Mouse (Mus musculus) forebrain, embryonic 13.5 days (tissue): ENCODE measurements around the gene Hs2st1. TPM values are rescaled to one million over a fixed set of nuclear protein-coding genes. Genes with fewer than 3 reads are reported as not detected.

Experiments used
- ATAC-seq: fragments of 200-750 bp; cut with Nextera tagmentation; 2 replicates; pipeline ENCODE4 v1.8.0; 2017
- H3K27ac ChIP-seq: fragments of 300-500 bp; sonication (generic); 2 replicates; pipeline ENCODE4 v1.5.1; 2015; ENCODE audit warnings: inconsistent platforms, mild to moderate bottlenecking, moderate library complexity
- H3K27me3 ChIP-seq: fragments of 300-500 bp; sonication (generic); 2 replicates; pipeline ENCODE4 v1.6.1; 2015; ENCODE audit warnings: mild to moderate bottlenecking, inconsistent platforms
- H3K36me3 ChIP-seq: fragments of 300-500 bp; sonication (generic); 2 replicates; pipeline ENCODE4 v1.6.1; 2015; ENCODE audit warnings: mild to moderate bottlenecking, inconsistent platforms; ENCODE audit not compliant: poor library complexity, severe bottlenecking
- H3K4me1 ChIP-seq: fragments of 300-500 bp; sonication (generic); 2 replicates; pipeline ENCODE4 v1.6.1; 2015; ENCODE audit warnings: inconsistent platforms
- H3K4me2 ChIP-seq: fragments of 300-500 bp; sonication (generic); 2 replicates; pipeline ENCODE4 v1.6.1; 2015; ENCODE audit warnings: inconsistent platforms, mild to moderate bottlenecking, moderate library complexity
- H3K4me3 ChIP-seq: fragments of 300-500 bp; sonication (generic); 2 replicates; pipeline ENCODE4 v1.5.1; 2015; ENCODE audit warnings: mild to moderate bottlenecking, inconsistent platforms
- H3K9ac ChIP-seq: fragments of 300-500 bp; sonication (generic); 2 replicates; pipeline ENCODE4 v1.6.1; 2015; ENCODE audit warnings: mild to moderate bottlenecking, inconsistent platforms
- H3K9me3 ChIP-seq: fragments of 300-500 bp; sonication (generic); replicated peaks from 2 replicates; pipeline ENCODE4 v1.6.1; 2016; ENCODE audit warnings: inconsistent platforms
- WGBS: fragments of 180-500 bp; shearing (Covaris S2); methylation state at CpG from one replicate; pipeline ENCODE4 v1.1.7; 2015; 5-methylcytosine and 5-hydroxymethylcytosine counted together
- polyA plus RNA-seq: library from polyadenylated mRNA; unstranded; fragments of >200 nt; fragmentation: Nextera tagmentation; extraction: Ambion mirVana; gene quantifications from 2 replicates; pipeline ENCODE4 v1.2.1, GENCODE M21; 2015

Hs2st1 gene
- polyA plus RNA-seq, 1 experiment from 2014 or later, result 23.3 TPM

DNA sequence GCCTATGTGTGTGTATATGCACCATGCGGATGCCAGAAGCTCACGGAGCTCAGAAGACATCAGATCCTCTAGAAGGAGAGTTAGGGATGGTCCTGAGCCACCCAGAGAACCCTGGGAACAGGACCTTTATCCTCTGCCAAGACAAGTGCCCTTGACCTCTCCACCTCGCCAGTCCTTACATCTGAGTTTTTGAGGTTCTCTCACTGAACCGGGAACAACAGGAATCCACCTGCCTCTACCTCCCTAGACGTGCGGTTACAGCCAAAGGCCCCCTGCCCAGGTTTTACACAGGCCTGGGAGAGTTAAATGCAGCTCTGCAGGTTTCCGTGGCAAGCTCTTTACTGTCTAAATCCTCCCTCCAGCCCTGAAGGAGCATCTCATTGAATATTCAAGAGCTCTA, 156.2 kb downstream of the Hs2st1 start:
- Histone ChIP-seq H3K4me3 (no peak overlapping the region), H3K27me3 (no peaks in the 10 kb centered on the region), H3K9ac (no peak overlapping the region), H3K36me3 (no peaks in the 10 kb centered on the region), H3K9me3 (no peaks in the 10 kb centered on the region), H3K4me1 (peaks cover 28% of the 10 kb centered on the region), H3K27ac (no peak overlapping the region), H3K4me2 (no peak overlapping the region)
- no peak for ATAC-seq
- WGBS, result 43% methylated on average over 7 of the region's 7 CpGs

DNA sequence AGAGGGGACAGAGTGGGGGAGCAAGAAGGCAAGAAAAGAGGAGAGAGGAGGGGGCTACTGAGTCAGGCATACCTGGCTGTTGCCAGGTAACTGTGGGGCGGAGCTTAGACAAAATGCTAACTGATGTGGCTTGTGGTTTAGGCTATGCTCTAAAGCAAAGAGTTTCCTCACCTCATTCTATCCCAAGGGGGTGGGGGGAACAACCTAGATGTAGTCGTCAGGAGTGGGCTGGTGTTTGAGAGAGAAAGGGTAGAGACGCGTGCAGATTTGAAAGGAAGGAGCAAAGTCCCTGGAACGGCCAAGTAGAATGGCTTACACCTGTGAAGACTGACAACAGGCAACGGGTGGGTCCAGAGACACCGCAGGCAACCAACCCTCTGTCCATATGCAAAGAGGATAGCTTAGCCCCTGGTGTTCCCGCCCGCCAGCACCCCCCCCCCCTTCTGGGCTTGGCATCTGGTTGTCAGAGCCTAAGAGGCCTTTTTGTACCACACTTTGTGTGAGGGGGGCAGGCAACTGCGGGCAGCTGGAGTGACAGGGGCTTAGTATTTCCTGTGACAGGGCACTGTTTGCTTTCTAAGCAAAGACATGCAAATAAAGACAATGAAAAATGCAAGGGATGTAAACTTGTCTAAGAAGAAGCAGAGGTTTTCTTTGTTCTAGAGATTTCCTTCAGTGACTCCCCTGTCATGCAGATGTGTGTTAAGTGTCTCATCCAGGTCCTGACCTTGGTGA, 157.3 kb downstream of the Hs2st1 start:
- H3K9ac ChIP-seq, result no peak overlapping the region; the same call in 1 of the 2 replicates

DNA sequence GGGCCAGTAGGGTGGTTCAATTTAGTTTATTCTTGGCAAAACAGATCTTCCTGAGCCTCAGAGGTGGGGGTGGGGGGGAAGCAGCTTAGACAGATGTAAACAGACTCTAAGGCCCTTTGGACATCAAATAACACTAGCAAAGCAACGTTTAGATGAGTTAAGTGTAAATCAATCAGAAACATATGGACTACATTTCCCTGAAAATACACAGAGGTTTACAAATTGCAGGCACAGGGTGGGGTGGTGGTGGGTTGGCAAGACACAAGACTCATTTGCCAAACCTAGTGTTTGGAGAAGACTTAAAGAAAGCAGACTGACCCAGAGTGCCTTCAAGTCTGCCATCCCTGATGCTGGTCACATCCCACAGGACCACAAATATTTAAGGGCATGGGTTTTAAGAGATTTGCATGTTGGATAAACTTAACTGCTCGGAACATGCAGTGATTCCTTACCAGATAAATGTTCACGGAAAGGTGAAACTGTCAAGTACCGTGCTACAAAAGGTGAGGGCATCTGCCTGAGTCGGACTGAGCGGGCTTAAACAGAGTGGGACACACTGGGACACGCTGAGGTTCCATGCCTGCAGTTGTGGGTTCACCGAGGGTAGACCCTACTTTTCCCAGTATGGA, 158.2 kb downstream of the Hs2st1 start:
- H3K27me3 ChIP-seq, result no peaks in the 10 kb centered on the region
- H3K4me3 ChIP-seq, result no peak overlapping the region
- 12% methylated on average over 8 of the region's 8 CpGs for WGBS
- H3K9ac ChIP-seq, result no peak overlapping the region
- ATAC-seq, result no peak
- H3K36me3 ChIP-seq, result no peaks in the 10 kb centered on the region
- H3K27ac ChIP-seq, result peak overlapping the region; percentile 65
- peaks cover 28% of the 10 kb centered on the region for H3K4me1 ChIP-seq
- no peaks in the 10 kb centered on the region for H3K9me3 ChIP-seq
- peak overlapping the region; percentile 26; the same call in 1 of the 2 replicates for H3K4me2 ChIP-seq

More for the DNA sequence above, 157.3 kb downstream of the Hs2st1 start:
- Histone ChIP-seq H3K9me3 (no peaks in the 10 kb centered on the region), H3K27ac (peak overlapping the region; percentile 66), H3K4me2 (peak overlapping the region; percentile 42), H3K4me1 (peaks cover 28% of the 10 kb centered on the region), H3K27me3 (no peaks in the 10 kb centered on the region), H3K36me3 (no peaks in the 10 kb centered on the region), H3K4me3 (no peak overlapping the region)
- 4% methylated on average over 10 of the region's 10 CpGs for WGBS
- peak; percentile 77 for ATAC-seq

DNA sequence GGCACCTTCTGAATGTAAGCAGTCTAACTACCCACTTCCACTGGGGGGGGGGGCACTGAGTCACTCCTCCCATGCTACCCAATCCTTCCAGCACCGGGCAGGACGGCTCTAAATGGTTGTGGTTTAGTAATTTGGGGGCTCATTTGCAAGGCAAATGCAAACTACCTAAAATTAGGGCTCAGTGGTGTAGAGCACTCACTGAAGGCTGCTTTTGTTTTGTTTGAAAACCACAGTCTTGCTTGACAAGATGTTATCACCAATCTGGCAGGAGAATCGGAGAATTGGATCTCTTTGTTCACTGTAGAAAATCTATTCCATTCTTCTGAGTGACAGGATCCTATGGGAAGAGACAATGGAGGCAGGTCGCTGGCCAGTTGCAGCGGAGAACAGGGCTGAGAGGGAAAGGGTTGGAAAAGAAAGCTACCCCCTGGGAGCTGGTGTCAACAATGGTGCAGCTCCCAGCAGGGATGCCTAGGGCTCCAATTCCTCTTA, 158.9 kb downstream of the Hs2st1 start:
- no peaks in the 10 kb centered on the region for H3K36me3 ChIP-seq
- WGBS, result 3% methylated on average over 5 of the region's 5 CpGs
- ATAC-seq, result peak; percentile 82

DNA sequence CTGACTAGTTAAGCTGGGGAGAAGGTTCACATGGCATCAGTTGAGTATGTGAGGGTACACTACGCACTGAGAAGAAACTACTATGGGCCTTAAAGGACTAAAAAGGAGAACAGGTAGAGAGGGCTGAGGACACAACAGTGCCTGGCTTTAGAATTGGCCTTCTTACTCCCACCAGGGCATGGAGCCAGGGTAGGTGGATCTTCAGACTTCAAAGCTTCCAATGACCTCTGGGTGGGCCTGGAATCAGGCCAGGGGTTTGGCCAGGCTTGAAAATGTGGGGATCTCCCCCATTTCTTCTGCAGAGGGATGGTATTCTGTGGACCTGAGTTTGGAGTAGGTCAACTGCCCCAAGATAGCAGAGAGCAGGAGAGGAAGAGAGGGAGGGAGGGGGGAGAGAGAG, 161.0 kb downstream of the Hs2st1 start:
- no peak for ATAC-seq
- 100% methylated on average over 1 of the region's 1 CpGs for WGBS
- Histone ChIP-seq H3K4me1 (peaks cover 27% of the 10 kb centered on the region), H3K27ac (no peak overlapping the region), H3K27me3 (no peaks in the 10 kb centered on the region), H3K9me3 (no peaks in the 10 kb centered on the region), H3K4me3 (no peak overlapping the region), H3K36me3 (no peaks in the 10 kb centered on the region), H3K9ac (no peak overlapping the region), H3K4me2 (no peak overlapping the region)

More for the DNA sequence above, 158.9 kb downstream of the Hs2st1 start:
- Histone ChIP-seq H3K4me2 (peak overlapping the region; percentile 26; the same call in 1 of the 2 replicates), H3K9me3 (no peaks in the 10 kb centered on the region), H3K9ac (no peak overlapping the region), H3K27ac (peak overlapping the region; percentile 65), H3K4me3 (no peak overlapping the region), H3K4me1 (peaks cover 28% of the 10 kb centered on the region), H3K27me3 (no peaks in the 10 kb centered on the region)

DNA sequence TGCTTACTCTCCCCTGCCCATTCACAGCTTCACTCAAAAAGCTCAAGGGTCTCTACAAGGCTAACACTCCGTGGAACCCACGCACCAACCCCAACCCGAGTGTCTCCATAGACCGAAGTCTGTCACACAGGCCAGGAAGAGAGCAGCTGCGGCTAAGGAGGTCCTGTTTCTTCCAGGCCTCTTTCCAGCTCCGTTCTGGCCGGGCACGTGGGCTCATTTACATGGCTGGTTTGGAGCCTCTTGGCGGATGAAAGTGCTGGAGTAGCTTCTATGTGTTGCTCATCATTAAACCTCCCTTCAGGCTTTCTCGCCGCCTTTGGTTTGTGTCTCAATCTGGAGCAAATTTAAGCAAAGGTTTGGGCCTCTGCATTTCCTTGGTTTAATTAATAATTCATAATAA, 164.7 kb downstream of the Hs2st1 start:
- H3K4me2 ChIP-seq, result no peak overlapping the region
- no peak overlapping the region for H3K27ac ChIP-seq
- H3K9me3 ChIP-seq, result no peaks in the 10 kb centered on the region
- H3K27me3 ChIP-seq, result no peaks in the 10 kb centered on the region
- H3K4me1 ChIP-seq, result no peaks in the 10 kb centered on the region
- no peak overlapping the region for H3K9ac ChIP-seq
- 86% methylated on average over 11 of the region's 11 CpGs for WGBS
- no peak for ATAC-seq
- no peak overlapping the region for H3K4me3 ChIP-seq
- no peaks in the 10 kb centered on the region for H3K36me3 ChIP-seq

DNA sequence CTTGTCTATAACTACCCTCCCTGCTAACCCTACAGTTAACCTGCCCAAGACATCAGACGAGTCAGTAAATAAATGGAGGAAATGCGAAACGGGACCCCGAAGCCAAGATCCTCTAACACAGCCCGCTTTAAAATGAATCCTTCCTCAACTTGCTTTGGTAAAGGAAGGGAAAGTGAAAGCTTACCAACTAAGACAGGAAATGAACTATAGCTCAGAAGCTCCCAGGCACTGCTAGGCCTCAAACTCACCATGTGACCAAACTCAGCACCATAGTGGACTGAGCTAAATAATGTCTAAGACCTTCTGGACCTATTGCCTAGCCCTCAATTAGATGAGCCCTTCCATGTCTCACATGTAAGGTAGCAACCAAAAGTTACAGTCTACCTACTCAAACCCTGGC, 168.7 kb downstream of the Hs2st1 start:
- Histone ChIP-seq H3K9ac (no peak overlapping the region), H3K4me1 (peaks cover 13% of the 10 kb centered on the region), H3K27ac (no peak overlapping the region), H3K4me3 (no peak overlapping the region), H3K9me3 (no peaks in the 10 kb centered on the region), H3K27me3 (0 out of 2 replicates have a peak, but pooled peaks cover 6% of the 10 kb centered on the region), H3K4me2 (no peak overlapping the region), H3K36me3 (no peaks in the 10 kb centered on the region)
- WGBS, result 98% methylated on average over 5 of the region's 5 CpGs
- ATAC-seq, result no peak

DNA sequence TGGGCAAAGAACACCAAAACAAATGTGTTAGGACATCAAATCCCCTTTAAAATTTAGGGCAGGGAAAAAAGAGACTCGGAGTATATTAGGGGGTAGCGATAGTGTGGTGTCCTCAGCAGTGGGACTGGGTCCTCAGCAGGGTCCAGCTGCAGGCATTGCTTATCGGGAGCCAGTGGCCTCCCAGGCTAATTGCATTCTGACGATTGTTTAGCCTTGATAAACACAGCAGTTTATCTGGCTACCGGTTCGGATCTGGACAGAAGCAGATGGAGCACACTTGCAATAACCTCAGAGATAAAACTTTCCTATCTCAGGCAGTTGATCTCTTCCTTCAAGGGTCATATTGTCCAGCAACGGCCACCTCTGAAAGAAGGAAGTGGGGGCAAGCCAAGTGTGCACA, 169.1 kb downstream of the Hs2st1 start:
- 78% methylated on average over 7 of the region's 7 CpGs for WGBS
- Histone ChIP-seq H3K4me1 (peaks cover 13% of the 10 kb centered on the region), H3K4me3 (no peak overlapping the region), H3K36me3 (no peaks in the 10 kb centered on the region), H3K4me2 (no peak overlapping the region), H3K27me3 (0 out of 2 replicates have a peak, but pooled peaks cover 6% of the 10 kb centered on the region), H3K9ac (no peak overlapping the region), H3K9me3 (no peaks in the 10 kb centered on the region), H3K27ac (no peak overlapping the region)
- no peak for ATAC-seq

DNA sequence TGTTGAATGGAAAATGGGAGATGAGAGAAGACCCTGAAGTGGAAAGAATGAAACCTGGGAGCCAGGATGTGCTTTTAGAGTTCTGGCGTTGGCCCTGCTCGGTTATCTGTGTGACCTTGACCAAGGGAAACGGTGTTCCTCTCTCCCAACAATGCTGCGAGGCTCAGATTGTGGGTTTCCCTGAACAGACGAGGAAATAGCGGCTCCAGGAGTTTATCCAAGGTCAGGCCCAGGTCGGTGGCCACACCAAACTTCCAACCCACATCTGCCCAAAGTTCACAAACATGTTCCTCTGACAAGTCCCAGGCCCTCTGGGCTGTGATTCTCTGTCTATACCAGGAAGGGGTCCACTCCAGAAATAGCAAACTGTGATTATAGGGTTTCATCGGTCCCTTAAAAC, 169.6 kb downstream of the Hs2st1 start:
- WGBS, result 85% methylated on average over 8 of the region's 8 CpGs
- H3K36me3 ChIP-seq, result no peaks in the 10 kb centered on the region

DNA sequence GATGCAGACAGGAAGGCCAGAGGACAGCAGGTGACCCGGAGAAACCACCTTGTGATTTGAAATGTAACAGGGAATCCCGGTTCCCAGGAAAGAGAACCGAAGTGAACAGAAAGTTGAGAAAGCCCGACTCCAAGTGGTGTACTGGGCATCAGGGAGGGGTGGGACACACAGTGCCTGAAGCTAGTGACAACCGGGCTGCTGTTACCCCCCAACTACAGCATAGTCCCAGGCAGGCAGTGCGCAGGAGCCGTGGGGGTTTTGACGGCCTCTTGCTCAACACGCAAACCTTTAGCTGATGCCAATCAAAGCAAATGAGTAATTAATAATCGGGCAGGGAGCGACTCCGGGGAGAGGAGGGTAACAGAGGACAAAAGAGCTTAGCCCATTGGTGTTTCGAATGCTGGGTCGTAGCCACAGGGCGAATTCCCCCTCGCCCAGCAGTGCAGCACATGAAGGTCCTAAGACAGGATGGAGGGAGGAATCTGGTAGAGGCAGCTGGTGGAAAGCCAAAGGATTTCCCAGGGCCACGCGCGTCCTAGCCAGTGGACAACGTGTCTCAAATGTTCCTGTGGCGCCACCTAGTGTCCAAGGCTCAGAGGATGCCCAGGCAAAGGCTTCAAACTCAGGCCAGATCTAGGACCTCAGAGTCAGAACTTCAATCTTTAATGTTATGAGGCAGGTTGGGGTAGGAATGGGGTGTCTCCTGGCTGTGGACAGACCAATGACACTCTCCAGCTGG, 170.5 kb downstream of the Hs2st1 start:
- 25% methylated on average over 21 of the region's 21 CpGs for whole genome bisulfite sequencing
- peak; percentile 81 for ATAC-seq
- no peak overlapping the region for H3K27ac ChIP-seq
- H3K9ac ChIP-seq, result peak overlapping the region; percentile 63
- H3K4me2 ChIP-seq, result peak overlapping the region; percentile 62
- 0 out of 2 replicates have a peak, but pooled peaks cover 6% of the 10 kb centered on the region for H3K27me3 ChIP-seq
- peaks cover 13% of the 10 kb centered on the region for H3K4me1 ChIP-seq
- H3K4me3 ChIP-seq, result peak overlapping the region; percentile 33
- H3K36me3 ChIP-seq, result no peaks in the 10 kb centered on the region
- no peaks in the 10 kb centered on the region for H3K9me3 ChIP-seq

More for the DNA sequence above, 169.6 kb downstream of the Hs2st1 start:
- Histone ChIP-seq H3K27me3 (0 out of 2 replicates have a peak, but pooled peaks cover 6% of the 10 kb centered on the region), H3K9ac (no peak overlapping the region), H3K4me3 (no peak overlapping the region), H3K9me3 (no peaks in the 10 kb centered on the region), H3K4me1 (peaks cover 13% of the 10 kb centered on the region), H3K4me2 (no peak overlapping the region), H3K27ac (no peak overlapping the region)
- no peak for ATAC-seq

DNA sequence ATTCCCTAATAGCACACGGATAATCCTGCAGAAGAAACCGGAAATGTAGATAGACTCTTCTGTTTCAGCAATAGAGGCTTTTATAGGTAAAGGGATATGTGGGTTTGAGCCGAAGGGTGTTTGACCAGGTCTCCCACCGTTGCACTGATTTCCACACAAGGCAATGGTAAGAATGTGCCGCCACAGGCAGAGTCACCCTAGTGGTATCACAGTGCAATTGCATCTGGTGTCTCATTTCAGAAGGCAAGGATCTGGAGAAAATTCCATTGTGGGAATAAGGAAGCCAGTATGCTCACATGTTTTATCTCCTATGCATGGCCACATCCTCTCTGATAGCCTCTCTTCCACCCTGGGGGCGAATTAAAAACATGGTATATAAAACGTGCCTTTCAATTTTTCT, 171.8 kb downstream of the Hs2st1 start:
- H3K9ac ChIP-seq, result no peak overlapping the region
- H3K4me2 ChIP-seq, result no peak overlapping the region
- H3K27ac ChIP-seq, result no peak overlapping the region
- ATAC-seq, result no peak
- H3K27me3 ChIP-seq, result 0 out of 2 replicates have a peak, but pooled peaks cover 6% of the 10 kb centered on the region
- no peaks in the 10 kb centered on the region for H3K36me3 ChIP-seq
- H3K4me3 ChIP-seq, result no peak overlapping the region
- peaks cover 13% of the 10 kb centered on the region for H3K4me1 ChIP-seq
- WGBS, result 83% methylated on average over 7 of the region's 7 CpGs
- no peaks in the 10 kb centered on the region for H3K9me3 ChIP-seq

DNA sequence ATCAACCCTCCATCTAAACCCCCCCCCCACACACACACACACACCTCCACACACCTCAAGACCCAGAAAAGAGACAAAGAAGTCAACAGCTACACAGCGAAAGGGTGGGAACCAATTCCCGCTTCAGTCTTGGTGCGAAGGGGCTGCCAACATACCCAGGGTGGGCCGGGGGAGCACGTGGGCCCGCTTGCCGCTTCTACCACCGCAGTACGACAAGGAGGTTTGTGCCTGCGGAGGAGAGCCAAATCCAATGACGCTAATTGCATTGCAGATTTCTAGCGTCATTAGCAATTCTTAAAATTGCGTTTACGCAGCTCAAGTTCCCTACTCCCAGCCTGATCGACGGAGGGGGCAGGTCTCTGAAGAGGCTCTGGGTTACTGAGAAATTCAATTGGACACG, 173.5 kb downstream of the Hs2st1 start:
- Histone ChIP-seq H3K9ac (no peak overlapping the region), H3K4me2 (peak overlapping the region; percentile 10; the same call in 1 of the 2 replicates), H3K4me3 (no peak overlapping the region), H3K36me3 (no peaks in the 10 kb centered on the region), H3K4me1 (peaks cover 13% of the 10 kb centered on the region), H3K9me3 (no peaks in the 10 kb centered on the region), H3K27me3 (0 out of 2 replicates have a peak, but pooled peaks cover 6% of the 10 kb centered on the region), H3K27ac (no peak overlapping the region)
- ATAC-seq, result peak; percentile 62
- WGBS, result 51% methylated on average over 17 of the region's 17 CpGs
